Mouse (Mus musculus) limb, embryonic 14.5 days (tissue): ENCODE results near the gene Alox12b. TPM values are rescaled to one million over a fixed set of nuclear protein-coding genes. Genes with fewer than 3 reads are reported as not detected.

Source experiments
- ATAC-seq: fragments of 200-750 bp; cut with Nextera tagmentation; 2 replicates; pipeline ENCODE4 v1.8.0; 2017; ENCODE audit warnings: low read depth, moderate number of reproducible peaks, moderate TSS enrichment; ENCODE audit not compliant: low FRiP score
- DNase-seq: peaks from one replicate; pipeline ENCODE4 v3.0.0-alpha.2; 2015; ENCODE audit warnings: low spot score
- H3K27ac ChIP-seq: fragments of 300-500 bp; sonication (generic); replicated peaks from 2 replicates; pipeline ENCODE4 v1.5.1; 2014; ENCODE audit warnings: low read depth, mild to moderate bottlenecking, low read length, moderate library complexity, mixed read lengths
- H3K27me3 ChIP-seq: fragments of 300-500 bp; sonication (generic); 2 replicates; pipeline ENCODE4 v1.6.1; 2014; ENCODE audit warnings: low read length, mixed read lengths; ENCODE audit not compliant: control insufficient read depth, insufficient read depth
- H3K36me3 ChIP-seq: fragments of 300-500 bp; sonication (generic); 2 replicates; pipeline ENCODE4 v1.6.1; 2014; ENCODE audit warnings: mild to moderate bottlenecking, low read length, moderate library complexity, mixed read lengths; ENCODE audit not compliant: control insufficient read depth, insufficient read depth
- H3K4me1 ChIP-seq: fragments of 300-500 bp; sonication (generic); 2 replicates; pipeline ENCODE4 v1.6.1; 2014; ENCODE audit warnings: antibody characterized with exemption, low read length, mixed read lengths; ENCODE audit not compliant: control insufficient read depth, insufficient read depth
- H3K4me2 ChIP-seq: fragments of 300-500 bp; sonication (generic); replicated peaks from 2 replicates; pipeline ENCODE4 v1.6.1; 2014; ENCODE audit warnings: low read depth, mild to moderate bottlenecking, low read length, moderate library complexity; ENCODE audit not compliant: severe bottlenecking
- H3K4me3 ChIP-seq: fragments of 300-500 bp; sonication (generic); replicated peaks from 2 replicates; pipeline ENCODE4 v1.5.1; 2014; ENCODE audit warnings: low read length
- H3K9ac ChIP-seq: fragments of 300-500 bp; sonication (generic); 2 replicates; pipeline ENCODE4 v1.6.1; 2014; ENCODE audit warnings: mild to moderate bottlenecking, low read depth, low read length, moderate library complexity; ENCODE audit not compliant: severe bottlenecking
- H3K9me3 ChIP-seq: fragments of 300-500 bp; sonication (generic); 2 replicates; pipeline ENCODE4 v1.6.1; 2016; ENCODE audit warnings: low read length; ENCODE audit not compliant: control insufficient read depth
- POLR2A ChIP-seq: fragments of 200-500 bp; IDR thresholded peaks from 2 replicates; pipeline ENCODE4 v1.8.0; 2012; ENCODE audit warnings: inconsistent platforms, mild to moderate bottlenecking, moderate library complexity, borderline replicate concordance; ENCODE audit not compliant: insufficient read depth, insufficient read length; ENCODE audit errors: extremely low read depth
- WGBS: fragments of 180-500 bp; shearing (Covaris S2); extraction: QIAGEN DNeasy Blood & Tissue Kit; methylation state at CpG from one replicate; pipeline ENCODE4 v1.1.7; 2014; 5-methylcytosine and 5-hydroxymethylcytosine counted together
- polyA plus RNA-seq, 2 experiments: library from polyadenylated mRNA; depleted of rRNA in 1 of 2; stranded (reverse) in 1 of 2; unstranded in 1 of 2; fragments of >200 nt; fragmentation: Nextera tagmentation in 1 of 2; extraction: Ambion mirVana in 1 of 2; gene quantifications; 2 replicates each; pipeline versions ENCODE4 v1.2.1 to v1.2.3; 2012 to 2014

Alox12b gene
- polyA plus RNA-seq, 2 experiments: 0.24 to 0.83 TPM

GRCm38 (mm10) chr11:69126706-69127095 is 30.1 kb upstream of the Alox12b start:
- Histone ChIP-seq H3K9ac (no peak overlapping the region), H3K4me3 (no peak overlapping the region), H3K4me2 (no peak overlapping the region), H3K9me3 (no peaks in the 10 kb centered on the region), H3K36me3 (no peaks in the 10 kb centered on the region), H3K27ac (no peak overlapping the region), H3K4me1 (peaks cover 8% of the 10 kb centered on the region; the same call in 1 of the 2 replicates), H3K27me3 (no peaks in the 10 kb centered on the region)
- no peak for ATAC-seq
- TF ChIP-seq POLR2A: no peak
- 31% methylated on average over 2 of the region's 2 CpGs for WGBS
- no peak for DNase-seq

DNA sequence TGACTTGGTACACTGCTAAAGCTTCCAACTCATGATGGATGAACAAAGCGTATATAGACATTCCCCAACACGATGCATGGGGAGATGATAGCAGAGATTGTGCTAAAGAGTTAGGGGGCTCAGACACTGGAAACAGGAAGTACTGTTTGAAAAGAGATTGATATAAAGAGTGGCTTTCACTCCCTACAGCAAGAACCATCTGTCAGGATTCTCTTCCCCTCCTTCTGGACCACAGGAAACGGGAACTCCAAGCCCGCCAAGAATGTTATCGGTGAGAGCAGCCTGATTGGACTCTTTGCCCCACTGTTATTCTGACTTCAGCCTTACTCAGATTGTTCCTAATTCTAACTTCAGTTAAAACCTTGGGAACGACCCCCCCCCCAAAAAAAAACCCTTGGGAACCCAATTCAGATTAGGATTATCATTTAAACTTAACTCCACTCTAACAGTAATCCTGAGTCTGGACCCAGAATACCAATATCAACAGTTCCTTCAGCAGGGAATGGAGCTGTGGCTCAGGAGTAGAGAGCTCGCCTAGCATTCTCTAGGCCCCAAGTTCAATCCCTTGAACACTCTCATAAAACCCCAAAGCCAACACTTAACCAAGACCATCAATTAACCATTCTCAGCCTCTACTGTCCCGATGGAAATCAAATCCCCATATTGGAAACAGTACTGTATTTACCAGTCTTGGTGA is 28.2 kb upstream of the Alox12b start:
- TF ChIP-seq POLR2A: no peak
- Histone ChIP-seq H3K9ac (no peak overlapping the region), H3K36me3 (no peaks in the 10 kb centered on the region), H3K4me1 (peaks cover 10% of the 10 kb centered on the region; the same call in 1 of the 2 replicates), H3K4me3 (no peak overlapping the region), H3K27me3 (no peaks in the 10 kb centered on the region), H3K27ac (no peak overlapping the region), H3K9me3 (no peaks in the 10 kb centered on the region), H3K4me2 (no peak overlapping the region)
- WGBS: 73% methylated on average over 8 of the region's 8 CpGs
- DNase-seq: no peak
- no peak for ATAC-seq

DNA sequence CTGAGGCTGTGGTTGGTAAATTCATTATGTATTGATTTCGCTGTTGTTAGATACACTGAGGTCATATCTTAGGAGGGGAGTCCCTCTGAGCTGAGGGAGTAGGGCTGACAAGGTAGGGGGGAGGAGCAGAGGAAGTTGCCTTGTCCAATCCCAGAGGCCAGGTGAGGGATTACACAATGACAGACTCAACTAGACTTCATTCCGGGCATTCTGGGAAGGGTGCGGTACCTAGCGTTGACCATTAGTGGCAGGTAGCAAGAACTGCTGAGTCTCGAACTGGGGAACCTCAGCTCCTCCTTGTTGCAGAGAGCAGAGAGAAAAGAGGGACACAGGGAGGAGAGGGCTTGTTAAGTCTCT is 23.2 kb upstream of the Alox12b start:
- TF ChIP-seq POLR2A: no peak
- H3K4me2 ChIP-seq: peak overlapping the region; percentile 78
- H3K4me1 ChIP-seq: peaks cover 13% of the 10 kb centered on the region
- ATAC-seq (no peak; the same call in 1 of the 2 replicates), DNase-seq (no peak)
- peak overlapping the region; percentile 49 for H3K4me3 ChIP-seq
- H3K9ac ChIP-seq: peak overlapping the region; percentile 55
- WGBS: 18% methylated on average over 5 of the region's 5 CpGs
- H3K36me3 ChIP-seq: no peaks in the 10 kb centered on the region
- no peaks in the 10 kb centered on the region for H3K9me3 ChIP-seq
- no peaks in the 10 kb centered on the region for H3K27me3 ChIP-seq
- no peak overlapping the region for H3K27ac ChIP-seq

- Histone ChIP-seq H3K9ac (peak overlapping the region; percentile 55), H3K4me1 (peaks cover 13% of the 10 kb centered on the region), H3K4me3 (peak overlapping the region; percentile 49), H3K9me3 (no peaks in the 10 kb centered on the region), H3K27me3 (no peaks in the 10 kb centered on the region), H3K27ac (0 out of 2 replicates have a peak overlapping the region, but pooled peaks have one; percentile 38), H3K4me2 (peak overlapping the region; percentile 78), H3K36me3 (no peaks in the 10 kb centered on the region)
- TF ChIP-seq POLR2A: no peak
- under 1% methylated on average over 34 of the region's 34 CpGs for WGBS
- peak; percentile 52 for DNase-seq
- ATAC-seq: peak; percentile 82
These were observed 22.7 kb upstream of the Alox12b start for GRCm38 (mm10) chr11:69133923-69134621.

DNA sequence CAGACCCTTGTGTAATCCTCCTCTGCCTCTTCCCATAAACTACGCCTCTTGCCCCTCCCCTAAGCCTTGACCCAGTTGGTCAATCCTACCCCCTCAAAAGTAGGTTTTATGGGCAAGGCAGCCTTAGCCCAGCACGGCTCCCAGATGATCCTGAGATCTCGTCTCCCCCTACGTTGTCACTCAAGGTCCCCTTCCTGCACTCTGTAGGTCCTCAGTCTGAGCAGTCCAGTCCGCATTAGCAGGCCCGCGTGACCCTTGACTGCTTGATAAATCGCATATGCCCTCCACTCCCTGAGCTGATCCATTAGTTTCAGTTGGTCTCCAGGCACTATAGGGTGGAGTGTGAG is 22.2 kb upstream of the Alox12b start:
- Histone ChIP-seq H3K4me2 (peak overlapping the region; percentile 78), H3K27me3 (no peaks in the 10 kb centered on the region), H3K4me1 (peaks cover 13% of the 10 kb centered on the region), H3K36me3 (no peaks in the 10 kb centered on the region), H3K9ac (peak overlapping the region; percentile 55; the same call in 1 of the 2 replicates), H3K9me3 (no peaks in the 10 kb centered on the region), H3K4me3 (peak overlapping the region; percentile 49), H3K27ac (no peak overlapping the region)
- DNase-seq (no peak), ATAC-seq (no peak)
- 22% methylated on average over 8 of the region's 8 CpGs for WGBS
- no peak for TF ChIP-seq POLR2A
